14 mouse cellular contexts compared by ENCODE assay signal in genomic region chr13:18282361-18282982, GRCm38 (mm10).
DNase-seq lines count a peak whose midpoint lies in the region; ATAC-seq and TF ChIP-seq lines count a peak whose summit lies in the region.
"Had no signal": no experiment of that assay in that cellular context is flagged by ENCODE, and none has a peak within 500 bp of the region (broad histone marks: within the 10 kb centered on the region; RNA-seq: fewer than 3 reads in every experiment).

No protein-coding gene starts in this region.

- H3K4me1 ChIP-seq in forebrain, embryonic 15.5 days = peaks cover 14% of the 10 kb centered on the region
- H3K4me1 ChIP-seq in hindbrain, postnatal 0 days (ENCODE audit: insufficient read depth, low read length) = 0 out of 2 replicates have a peak, but pooled peaks cover 8% of the 10 kb centered on the region
- H3K4me1 ChIP-seq: lung, embryonic 15.5 days had no signal

- no peak overlapping the region for H3K27ac ChIP-seq in forebrain, embryonic 15.5 days (replicated peaks)
- H3K27ac ChIP-seq in hindbrain, postnatal 0 days = no peak overlapping the region
- H3K27ac ChIP-seq: lung, embryonic 15.5 days had no signal

- no peak overlapping the region for H3K4me2 ChIP-seq in forebrain, embryonic 15.5 days (replicated peaks)
- no peak overlapping the region for H3K4me2 ChIP-seq in hindbrain, postnatal 0 days (ENCODE audit: low read depth, low read length)
- H3K4me2 ChIP-seq: heart, embryonic 11.5 days; lung, embryonic 15.5 days had no signal

- no peak overlapping the region for H3K9ac ChIP-seq in forebrain, embryonic 15.5 days (replicated peaks)
- H3K9ac ChIP-seq in hindbrain, postnatal 0 days (replicated peaks; ENCODE audit: low read length) = no peak overlapping the region
- H3K9ac ChIP-seq: lung, embryonic 15.5 days had no signal

- no peaks in the 10 kb centered on the region for H3K27me3 ChIP-seq in forebrain, embryonic 15.5 days
- H3K27me3 ChIP-seq in hindbrain, postnatal 0 days (ENCODE audit: insufficient read depth, low read length) = no peaks in the 10 kb centered on the region
- H3K27me3 ChIP-seq: lung, embryonic 15.5 days had no signal

- TF ChIP-seq CTCF in hindbrain, postnatal 0 days (IDR thresholded peaks at IDR 0.05; ENCODE audit: low read depth) = no peak

- 31% methylated on average over 5 of the region's 5 CpGs for WGBS in forebrain, embryonic 15.5 days
- 26% methylated on average over 5 of the region's 5 CpGs for WGBS in hindbrain, postnatal 0 days

- peak; percentile 82 for DNase-seq in embryo, embryonic 10.5 days (ENCODE audit: low spot score)
- DNase-seq in hindbrain, postnatal 0 days (ENCODE audit: low spot score) = peak; percentile 51
- peak; percentile 29 for DNase-seq in neural tube, embryonic 10.5 days (ENCODE audit: extremely low spot score, low spot score)
- no peak for DNase-seq in kidney, adult 18-20 months
- no peak for DNase-seq in gastrocnemius, postnatal 14 days
- no peak for DNase-seq in urinary bladder, adult 2 months (ENCODE audit: low spot score)
- no peak for DNase-seq in gastrocnemius, postnatal 25 days
- DNase-seq: cerebellum, adult 11-12 months; gastrocnemius, postnatal 10 days; right cerebral cortex, postnatal 14 days had no signal

- no peak overlapping the region for H3K4me3 ChIP-seq in forebrain, embryonic 15.5 days
- no peak overlapping the region for H3K4me3 ChIP-seq in hindbrain, postnatal 0 days (ENCODE audit: low read length)
- H3K4me3 ChIP-seq: lung, embryonic 15.5 days had no signal

- H3K36me3 ChIP-seq in forebrain, embryonic 15.5 days = no peaks in the 10 kb centered on the region
- no peaks in the 10 kb centered on the region for H3K36me3 ChIP-seq in hindbrain, postnatal 0 days (ENCODE audit: insufficient read depth, low read length)
- H3K36me3 ChIP-seq: G1E; lung, embryonic 15.5 days had no signal

- no peaks in the 10 kb centered on the region for H3K9me3 ChIP-seq in forebrain, embryonic 15.5 days
- H3K9me3 ChIP-seq in hindbrain, postnatal 0 days (ENCODE audit: low read length) = no peaks in the 10 kb centered on the region
- H3K9me3 ChIP-seq: G1E; lung, embryonic 15.5 days had no signal

- intact Hi-C loops in gastrocnemius, postnatal 14 days (cut with DNase I; ENCODE audit: low total_unique reads) = no loop called here

- ATAC-seq in forebrain, embryonic 15.5 days (replicated peaks) = peak; percentile 70
- peak; percentile 74 for ATAC-seq in hindbrain, postnatal 0 days

Comparison
In these comparisons a context has a peak if more than half of its experiments do, and no peak if none do; other contexts are left out.
1. DNase-seq: peak in embryo, embryonic 10.5 days (single experiment), hindbrain, postnatal 0 days (single experiment) and neural tube, embryonic 10.5 days (single experiment); none in kidney, adult 18-20 months (single experiment), gastrocnemius, postnatal 14 days (single experiment), urinary bladder, adult 2 months (single experiment) and gastrocnemius, postnatal 25 days (single experiment).